Mouse (Mus musculus) heart, embryonic 16.5 days (tissue): ENCODE results near the gene Fbxo41. TPM values are rescaled to one million over a fixed set of nuclear protein-coding genes. Genes with fewer than 3 reads are reported as not detected.

Source experiments
- ATAC-seq: fragments of 200-750 bp; cut with Nextera tagmentation; replicated peaks from 2 replicates; pipeline ENCODE4 v1.8.0; 2017; ENCODE audit warnings: moderate number of reproducible peaks; ENCODE audit not compliant: insufficient read depth, low FRiP score; ENCODE audit errors: extremely low read depth
- H3K27ac ChIP-seq: fragments of 300-500 bp; sonication (generic); 2 replicates; pipeline ENCODE4 v1.5.1; 2014; ENCODE audit warnings: mild to moderate bottlenecking, low read length, control low read depth, moderate library complexity
- H3K27me3 ChIP-seq: fragments of 300-500 bp; sonication (generic); 2 replicates; pipeline ENCODE4 v1.6.1; 2014; ENCODE audit warnings: low read length, mixed read lengths; ENCODE audit not compliant: control insufficient read depth, insufficient read depth
- H3K36me3 ChIP-seq: fragments of 300-500 bp; sonication (generic); 2 replicates; pipeline ENCODE4 v1.6.1; 2014; ENCODE audit not compliant: control insufficient read depth, insufficient read depth
- H3K4me1 ChIP-seq: fragments of 300-500 bp; sonication (generic); 2 replicates; pipeline ENCODE4 v1.6.1; 2014; ENCODE audit warnings: low read length, mixed read lengths; ENCODE audit not compliant: control insufficient read depth, insufficient read depth
- H3K4me2 ChIP-seq: fragments of 300-500 bp; sonication (generic); 2 replicates; pipeline ENCODE4 v1.6.1; 2014; ENCODE audit warnings: low read depth, mild to moderate bottlenecking, control low read depth, low read length
- H3K4me3 ChIP-seq: fragments of 300-500 bp; sonication (generic); 2 replicates; pipeline ENCODE4 v1.5.1; 2014; ENCODE audit warnings: mild to moderate bottlenecking, control low read depth, low read length
- H3K9ac ChIP-seq: fragments of 300-500 bp; sonication (generic); 2 replicates; pipeline ENCODE4 v1.6.1; 2014; ENCODE audit warnings: low read length, control low read depth
- H3K9me3 ChIP-seq: fragments of 300-500 bp; sonication (generic); replicated peaks from 2 replicates; pipeline ENCODE4 v1.6.1; 2016; ENCODE audit warnings: low read length; ENCODE audit not compliant: control insufficient read depth
- WGBS: fragments of 180-500 bp; shearing (Covaris S2); extraction: QIAGEN DNeasy Blood & Tissue Kit; methylation state at CpG from one replicate; pipeline ENCODE4 v1.1.7; 2014; 5-methylcytosine and 5-hydroxymethylcytosine counted together
- polyA plus RNA-seq: library from polyadenylated mRNA; unstranded; fragments of >200 nt; fragmentation: Nextera tagmentation; extraction: Ambion mirVana; gene quantifications from 2 replicates; pipeline ENCODE4 v1.2.1, GENCODE M21; 2015

The Fbxo41 gene
- polyA plus RNA-seq, 1 experiment from 2014 or later, result not detected

DNA sequence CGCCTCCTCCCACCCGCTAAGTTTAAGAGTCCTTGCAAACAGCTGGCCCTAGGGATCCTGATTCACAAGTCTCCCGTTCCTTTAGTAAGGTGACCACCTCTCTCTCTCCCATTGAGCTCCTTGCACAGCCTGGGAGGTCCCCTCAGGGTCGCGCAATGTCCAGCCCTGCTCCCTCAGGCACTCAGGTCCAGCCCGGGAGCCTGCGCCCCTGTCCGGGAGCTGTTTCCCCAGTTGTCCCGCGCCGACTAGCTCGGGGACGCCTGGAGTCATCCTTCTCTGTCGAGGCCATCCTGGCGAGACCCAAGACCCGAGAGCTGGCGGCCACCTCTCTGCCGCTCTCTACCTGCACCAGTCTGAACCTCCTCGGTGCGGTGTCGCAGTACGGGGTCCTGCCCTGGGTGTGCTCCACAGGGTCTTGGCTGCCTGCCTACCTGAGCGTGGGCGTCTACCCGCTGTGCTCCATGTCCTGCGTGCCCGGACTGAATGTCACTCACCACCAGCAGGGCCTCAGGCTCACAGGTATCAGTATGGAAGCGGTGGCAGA lies 78.9 kb downstream of the Fbxo41 start, which contains the start of gene Noto:
Noto (plus strand) TSS at position 51 of the 544 bp plus-strand sequence.
- Histone ChIP-seq H3K4me1 (peaks cover 3% of the 10 kb centered on the region; the same call in 1 of the 2 replicates), H3K9me3 (no peaks in the 10 kb centered on the region), H3K4me2 (peak within 1 kb of the TSS; percentile 27; the same call in 1 of the 2 replicates), H3K4me3 (no peak within 1 kb of the TSS; the same call in 1 of the 2 replicates), H3K27me3 (peaks cover 19% of the 10 kb centered on the region), H3K36me3 (no peaks in the 10 kb centered on the region), H3K9ac (no peak within 1 kb of the TSS; the same call in 1 of the 2 replicates), H3K27ac (no peak within 1 kb of the TSS)
- WGBS, result 10% methylated on average over 28 of the region's 28 CpGs
- no peak; the same call in 1 of the 2 replicates for ATAC-seq

Other genes starting within 250 kb of the Fbxo41 start
- gene Sfxn5, start 169.6 kb downstream of the Fbxo41 start, polyA plus RNA-seq, result 3.2 and 4.9 TPM in 2 replicates
- gene Rab11fip5, start 128.4 kb downstream of the Fbxo41 start, polyA plus RNA-seq, result 42.1 and 51.9 TPM in 2 replicates
- not detected in 2 replicates for gene Noto, start 79.1 kb downstream of the Fbxo41 start, polyA plus RNA-seq
- 35.0 and 35.6 TPM in 2 replicates for gene Smyd5, start 71.0 kb downstream of the Fbxo41 start, polyA plus RNA-seq
- gene Cct7, start 51.5 kb downstream of the Fbxo41 start, polyA plus RNA-seq, result 376 and 381 TPM in 2 replicates
- gene Pradc1, start 51.0 kb downstream of the Fbxo41 start, polyA plus RNA-seq, result 44.2 and 50.9 TPM in 2 replicates
- not detected in 2 replicates for gene Egr4, start 10.6 kb upstream of the Fbxo41 start, polyA plus RNA-seq
- 2.5 TPM in 2 replicates for gene Alms1, start 84.5 kb upstream of the Fbxo41 start, polyA plus RNA-seq
- not detected in 2 replicates for gene Nat8f7, start 210.2 kb upstream of the Fbxo41 start, polyA plus RNA-seq